Mouse (Mus musculus) stomach, postnatal 0 days (tissue): ENCODE data around the gene Klrc3. TPM values are rescaled to one million over a fixed set of nuclear protein-coding genes. Genes with fewer than 3 reads are reported as not detected.

Experiments used
- ATAC-seq: fragments of 200-750 bp; cut with Nextera tagmentation; 2 replicates; pipeline ENCODE4 v1.8.0; 2017; ENCODE audit not compliant: low FRiP score, low TSS enrichment
- DNase-seq: peaks from one replicate; pipeline ENCODE4 v3.0.0-alpha.2; 2016; ENCODE audit warnings: low spot score
- H3K27ac ChIP-seq: fragments of 300-500 bp; sonication (generic); replicated peaks from 2 replicates; pipeline ENCODE4 v1.5.1; 2014; ENCODE audit warnings: mild to moderate bottlenecking, control low read depth
- H3K27me3 ChIP-seq: fragments of 300-500 bp; sonication (generic); 2 replicates; pipeline ENCODE4 v1.6.1; 2014; ENCODE audit warnings: low read length; ENCODE audit not compliant: control insufficient read depth, insufficient read depth
- H3K36me3 ChIP-seq: fragments of 300-500 bp; sonication (generic); 2 replicates; pipeline ENCODE4 v1.6.1; 2014; ENCODE audit warnings: low read length, mixed read lengths; ENCODE audit not compliant: control insufficient read depth, insufficient read depth
- H3K4me1 ChIP-seq: fragments of 300-500 bp; sonication (generic); replicated peaks from 2 replicates; pipeline ENCODE4 v1.6.1; 2014; ENCODE audit warnings: antibody characterized with exemption; ENCODE audit not compliant: control insufficient read depth, insufficient read depth
- H3K4me2 ChIP-seq: fragments of 300-500 bp; sonication (generic); replicated peaks from 2 replicates; pipeline ENCODE4 v1.6.1; 2014; ENCODE audit warnings: low read depth, mild to moderate bottlenecking, control low read depth, moderate library complexity
- H3K4me3 ChIP-seq: fragments of 300-500 bp; sonication (generic); 2 replicates; pipeline ENCODE4 v1.5.1; 2014; ENCODE audit warnings: low read depth, low read length, control low read depth
- H3K9ac ChIP-seq: fragments of 300-500 bp; sonication (generic); 2 replicates; pipeline ENCODE4 v1.6.1; 2014; ENCODE audit warnings: mild to moderate bottlenecking, low read length, control low read depth, mixed read lengths
- H3K9me3 ChIP-seq: fragments of 300-500 bp; sonication (generic); 2 replicates; pipeline ENCODE4 v1.6.1; 2016; ENCODE audit warnings: low read length; ENCODE audit not compliant: control insufficient read depth
- CTCF ChIP-seq: IDR thresholded peaks from 2 replicates; pipeline ENCODE4 v1.5.1; 2016; ENCODE audit warnings: antibody characterized with exemption, low read depth, mild to moderate bottlenecking, moderate library complexity
- EP300 ChIP-seq: optimal IDR thresholded peaks from 2 replicates; pipeline ENCODE3; 2016; ENCODE audit warnings: antibody characterized with exemption
- WGBS: fragments of 180-500 bp; shearing (Covaris S2); extraction: QIAGEN DNeasy Blood & Tissue Kit; methylation state at CpG from one replicate; pipeline ENCODE4 v1.1.7; 2014; 5-methylcytosine and 5-hydroxymethylcytosine counted together
- microRNA-seq: library from miRNA; unstranded; fragments of <30 nt; microRNA quantifications from one replicate; pipeline ENCODE4, GENCODE M21; 2016
- polyA plus RNA-seq: library from polyadenylated mRNA; unstranded; fragments of >200 nt; fragmentation: Nextera tagmentation; extraction: Ambion mirVana; gene quantifications from 2 replicates; pipeline ENCODE4 v1.2.1, GENCODE M21; 2015

Gene Klrc3
- polyA plus RNA-seq, 1 experiment from 2014 or later: not detected

GRCm38 (mm10) chr6:129623735-129624134 is 19.4 kb downstream of the Klrc3 start, which contains the start of gene Klrk1:
Gene Klrk1, minus strand, starts transcription at chr6:129623864.
- Histone ChIP-seq H3K27ac (no peak within 1 kb of the TSS), H3K4me1 (no peaks in the 10 kb centered on the region), H3K27me3 (no peaks in the 10 kb centered on the region), H3K36me3 (no peaks in the 10 kb centered on the region), H3K9ac (no peak within 1 kb of the TSS), H3K9me3 (no peaks in the 10 kb centered on the region), H3K4me2 (no peak within 1 kb of the TSS), H3K4me3 (no peak within 1 kb of the TSS)
- no peak for ATAC-seq
- TF ChIP-seq CTCF: no peak
- TF ChIP-seq EP300: no peak
- 69% methylated on average over 4 of the region's 4 CpGs for WGBS
- DNase-seq: no peak

DNA sequence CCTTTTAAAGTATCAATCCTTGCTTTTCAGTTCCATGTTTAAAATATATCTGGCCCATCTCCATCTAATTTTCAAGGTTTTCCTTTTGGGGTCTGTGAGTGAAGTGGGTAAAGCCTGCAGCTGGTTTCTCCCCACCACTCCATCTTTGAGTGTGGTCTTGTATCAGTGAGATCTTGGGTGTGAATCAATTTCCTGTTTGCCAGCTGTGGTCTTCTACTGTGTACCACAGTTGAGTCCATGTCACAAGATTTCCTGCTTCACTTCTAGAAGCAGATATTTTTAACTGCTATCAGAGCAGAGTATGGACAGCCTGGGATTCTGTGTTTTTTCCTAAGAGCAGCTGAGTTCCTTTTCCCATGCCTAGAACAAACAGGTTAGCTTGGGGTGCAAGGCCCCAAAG is 34.8 kb downstream of the Klrc3 start:
- TF ChIP-seq CTCF (no peak), EP300 (no peak)
- no peak overlapping the region for H3K4me2 ChIP-seq
- no peak overlapping the region for H3K9ac ChIP-seq

DNA sequence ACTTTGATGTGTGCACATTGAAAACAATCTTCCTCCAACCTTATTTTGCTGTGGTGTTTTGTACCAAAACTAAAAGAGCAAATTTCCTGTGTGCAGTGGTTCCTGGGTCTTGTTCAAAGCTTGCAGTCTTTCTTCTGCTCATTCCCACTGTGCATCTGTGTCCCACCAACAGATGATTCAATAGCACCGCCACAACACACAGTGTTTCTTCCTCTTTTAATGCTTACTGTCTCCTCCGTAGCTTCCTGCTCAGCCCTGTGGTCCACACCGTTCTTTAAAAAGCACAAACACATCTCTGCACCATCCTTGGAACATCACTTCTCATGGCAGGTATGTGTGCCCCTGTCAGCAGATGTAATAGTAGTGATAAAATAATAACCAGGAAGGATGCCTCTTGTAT is 51.6 kb downstream of the Klrc3 start, which contains the start of gene Klrd1:
Gene Klrd1, plus strand, starts transcription at position 275 of the 400 bp plus-strand sequence.
- no peaks in the 10 kb centered on the region for H3K9me3 ChIP-seq
- ATAC-seq: no peak
- WGBS: 74% methylated on average over 3 of the region's 3 CpGs

More for the DNA sequence above, 34.8 kb downstream of the Klrc3 start:
- H3K36me3 ChIP-seq: no peaks in the 10 kb centered on the region
- no peaks in the 10 kb centered on the region for H3K4me1 ChIP-seq
- no peak for DNase-seq
- ATAC-seq: no peak
- H3K9me3 ChIP-seq: no peaks in the 10 kb centered on the region
- H3K27me3 ChIP-seq: no peaks in the 10 kb centered on the region
- H3K4me3 ChIP-seq: no peak overlapping the region
- no peak overlapping the region for H3K27ac ChIP-seq

More for the DNA sequence above, 51.6 kb downstream of the Klrc3 start, which contains the start of gene Klrd1:
- H3K4me3 ChIP-seq: no peak within 1 kb of the TSS
- H3K9ac ChIP-seq: no peak within 1 kb of the TSS
- H3K36me3 ChIP-seq: no peaks in the 10 kb centered on the region
- DNase-seq: no peak
- H3K4me1 ChIP-seq: no peaks in the 10 kb centered on the region
- H3K4me2 ChIP-seq: no peak within 1 kb of the TSS
- no peaks in the 10 kb centered on the region for H3K27me3 ChIP-seq
- H3K27ac ChIP-seq: no peak within 1 kb of the TSS
- TF ChIP-seq CTCF: no peak
- no peak for TF ChIP-seq EP300

Small RNA genes lying within 50 kb of the gene (microRNA-seq; reads per million reads assigned to microRNA genes)
- gene Mir680-1: not detected

Other genes starting within 250 kb of the Klrc3 start
- gene Clec1b, start 246.0 kb downstream of the Klrc3 start, polyA plus RNA-seq: 0.08 and 0.18 TPM in 2 replicates
- 0.05 and 0.08 TPM in 2 replicates for gene Clec9a, start 234.5 kb downstream of the Klrc3 start, polyA plus RNA-seq
- 0.85 and 1.2 TPM in 2 replicates for gene Clec1a, start 191.3 kb downstream of the Klrc3 start, polyA plus RNA-seq
- gene Olr1, start 136.2 kb downstream of the Klrc3 start, polyA plus RNA-seq: 0.08 and 0.22 TPM in 2 replicates
- 0.04 and 0.11 TPM in 2 replicates for gene Tmem52b, start 130.8 kb downstream of the Klrc3 start, polyA plus RNA-seq
- gene Gabarapl1, start 110.2 kb downstream of the Klrc3 start, polyA plus RNA-seq: 45.7 and 46.8 TPM in 2 replicates
- not detected in 2 replicates for gene Klre1, start 65.4 kb downstream of the Klrc3 start, polyA plus RNA-seq
- 0.27 and 0.53 TPM in 2 replicates for gene Klrd1, start 51.6 kb downstream of the Klrc3 start, polyA plus RNA-seq
- gene Klrk1, start 19.5 kb downstream of the Klrc3 start, polyA plus RNA-seq: 0.15 and 0.21 TPM in 2 replicates
- not detected in 2 replicates for gene Klrc2, start 17.4 kb upstream of the Klrc3 start, polyA plus RNA-seq
- 0.08 and 0.19 TPM in 2 replicates for gene Klrc1, start 35.6 kb upstream of the Klrc3 start, polyA plus RNA-seq
- gene Klri1, start 73.8 kb upstream of the Klrc3 start, polyA plus RNA-seq: not detected in 2 replicates
- gene Klri2, start 97.1 kb upstream of the Klrc3 start, polyA plus RNA-seq: not detected in 2 replicates
- not detected in 2 replicates for gene Gm156, start 140.9 kb upstream of the Klrc3 start, polyA plus RNA-seq
- not detected in 2 replicates for gene Gm17631, start 219.3 kb upstream of the Klrc3 start, polyA plus RNA-seq
- gene Klra17, start 233.3 kb upstream of the Klrc3 start, polyA plus RNA-seq: not detected in 2 replicates